Mouse (Mus musculus) forebrain, embryonic 16.5 days (tissue): ENCODE measurements around the gene Cdk9. TPM values are rescaled to one million over a fixed set of nuclear protein-coding genes. Genes with fewer than 3 reads are reported as not detected.

Experiments used
- ATAC-seq: fragments of 200-750 bp; cut with Nextera tagmentation; 2 replicates; pipeline ENCODE4 v1.8.0; 2017; ENCODE audit warnings: mild to moderate bottlenecking, moderate library complexity
- H3K27ac ChIP-seq: fragments of 300-500 bp; sonication (generic); 2 replicates; pipeline ENCODE4 v1.5.1; 2014; ENCODE audit warnings: low read length, control low read depth
- H3K27me3 ChIP-seq: fragments of 300-500 bp; sonication (generic); replicated peaks from 2 replicates; pipeline ENCODE4 v1.6.1; 2014; ENCODE audit warnings: low read length; ENCODE audit not compliant: control insufficient read depth, insufficient read depth
- H3K36me3 ChIP-seq: fragments of 300-500 bp; sonication (generic); 2 replicates; pipeline ENCODE4 v1.6.1; 2014; ENCODE audit not compliant: control insufficient read depth, insufficient read depth
- H3K4me1 ChIP-seq: fragments of 300-500 bp; sonication (generic); replicated peaks from 2 replicates; pipeline ENCODE4 v1.6.1; 2014; ENCODE audit warnings: low read length; ENCODE audit not compliant: control insufficient read depth, insufficient read depth
- H3K4me2 ChIP-seq: fragments of 300-500 bp; sonication (generic); 2 replicates; pipeline ENCODE4 v1.6.1; 2014; ENCODE audit warnings: mild to moderate bottlenecking, low read length, control low read depth
- H3K4me3 ChIP-seq: fragments of 300-500 bp; sonication (generic); replicated peaks from 2 replicates; pipeline ENCODE4 v1.5.1; 2014; ENCODE audit warnings: mild to moderate bottlenecking, low read length, control low read depth
- H3K9ac ChIP-seq: fragments of 300-500 bp; sonication (generic); replicated peaks from 2 replicates; pipeline ENCODE4 v1.6.1; 2014; ENCODE audit warnings: low read depth, low read length, control low read depth
- H3K9me3 ChIP-seq: fragments of 300-500 bp; sonication (generic); 2 replicates; pipeline ENCODE4 v1.6.1; 2016; ENCODE audit warnings: low read length; ENCODE audit not compliant: control insufficient read depth
- WGBS: fragments of 180-500 bp; shearing (Covaris S2); extraction: QIAGEN DNeasy Blood & Tissue Kit; methylation state at CpG from one replicate; pipeline ENCODE4 v1.1.7; 2014; 5-methylcytosine and 5-hydroxymethylcytosine counted together
- polyA plus RNA-seq: library from polyadenylated mRNA; unstranded; fragments of >200 nt; fragmentation: Nextera tagmentation; extraction: Ambion mirVana; gene quantifications from 2 replicates; pipeline ENCODE4 v1.2.1, GENCODE M21; 2015

The Cdk9 gene
- polyA plus RNA-seq, 1 experiment from 2014 or later = 85.0 TPM

DNA sequence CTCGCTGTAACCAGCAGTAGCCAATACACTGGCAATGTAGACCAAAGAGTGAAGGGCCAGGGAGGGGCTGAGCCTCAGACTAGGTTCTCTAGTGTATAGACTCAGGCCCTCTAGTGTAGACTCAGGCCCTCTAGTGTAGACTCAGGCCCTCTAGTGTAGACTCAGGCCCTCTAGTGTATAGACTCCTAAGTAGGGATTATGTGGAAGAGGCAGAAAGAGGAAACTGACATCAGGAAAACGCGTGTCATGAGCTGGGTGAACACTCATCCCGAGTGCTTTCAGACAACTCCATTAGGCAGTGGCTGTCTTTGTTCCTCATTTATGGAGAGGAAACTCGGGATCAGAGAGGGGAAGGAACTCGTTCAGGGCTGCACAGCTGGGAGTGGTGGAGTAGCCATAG, 24.1 kb upstream of the Cdk9 start:
- Histone ChIP-seq H3K9me3 (no peaks in the 10 kb centered on the region), H3K4me2 (no peak overlapping the region), H3K27ac (no peak overlapping the region), H3K36me3 (no peaks in the 10 kb centered on the region), H3K9ac (no peak overlapping the region), H3K4me1 (peaks cover 11% of the 10 kb centered on the region), H3K27me3 (no peaks in the 10 kb centered on the region), H3K4me3 (no peak overlapping the region)
- no peak for ATAC-seq
- 54% methylated on average over 6 of the region's 6 CpGs for WGBS

DNA sequence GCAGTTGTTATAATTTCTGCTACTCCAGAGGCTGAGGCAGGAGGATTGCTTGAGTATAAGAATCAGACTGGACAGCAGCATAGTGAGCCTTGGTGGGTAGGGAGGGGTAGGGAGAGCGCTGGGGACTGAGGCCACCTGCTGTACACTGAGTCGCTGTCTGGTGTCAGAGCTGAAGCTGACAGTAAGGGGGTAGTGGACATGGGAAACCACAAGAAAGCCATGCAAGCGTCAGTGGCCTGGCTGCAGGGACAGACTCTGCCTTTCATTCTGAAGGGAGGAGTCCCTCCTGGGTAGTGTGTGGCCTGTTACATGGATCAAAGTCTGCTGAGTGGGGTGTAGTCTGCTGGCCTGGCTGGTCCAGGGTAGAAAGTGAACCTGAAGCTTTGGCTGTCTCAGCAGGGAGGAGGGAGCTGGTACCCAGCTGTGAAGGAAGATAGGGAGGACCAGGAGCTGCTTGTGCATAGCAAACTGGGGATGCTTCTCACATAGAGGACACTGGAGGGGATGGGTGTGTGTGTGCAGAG, 23.5 kb upstream of the Cdk9 start:
- Histone ChIP-seq H3K27ac (no peak overlapping the region), H3K9ac (no peak overlapping the region), H3K36me3 (no peaks in the 10 kb centered on the region), H3K9me3 (no peaks in the 10 kb centered on the region), H3K4me1 (peaks cover 8% of the 10 kb centered on the region), H3K27me3 (no peaks in the 10 kb centered on the region), H3K4me2 (no peak overlapping the region), H3K4me3 (no peak overlapping the region)
- WGBS = 43% methylated on average over 3 of the region's 3 CpGs
- no peak for ATAC-seq

DNA sequence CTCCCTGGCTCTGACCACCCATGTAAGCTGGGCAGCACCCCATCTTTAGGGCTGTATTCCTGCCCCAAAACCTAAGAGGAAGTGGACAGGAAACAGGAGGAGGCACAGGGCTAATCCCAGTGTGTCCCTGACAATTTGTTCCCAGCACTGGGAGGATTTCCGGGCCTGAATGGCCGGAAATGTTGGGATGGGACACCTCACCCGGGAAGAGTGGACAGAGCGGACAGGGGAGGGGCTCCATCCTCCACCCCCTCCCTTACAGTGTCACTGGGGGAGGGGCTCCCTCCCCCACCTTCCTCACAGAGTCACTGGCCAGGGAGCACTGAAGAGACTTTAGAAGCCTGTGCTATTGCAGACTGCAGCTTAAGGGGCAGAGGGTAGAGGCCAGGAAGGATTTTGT, 22.1 kb upstream of the Cdk9 start:
- no peak overlapping the region for H3K4me2 ChIP-seq
- H3K36me3 ChIP-seq = no peaks in the 10 kb centered on the region
- WGBS = 62% methylated on average over 4 of the region's 4 CpGs

DNA sequence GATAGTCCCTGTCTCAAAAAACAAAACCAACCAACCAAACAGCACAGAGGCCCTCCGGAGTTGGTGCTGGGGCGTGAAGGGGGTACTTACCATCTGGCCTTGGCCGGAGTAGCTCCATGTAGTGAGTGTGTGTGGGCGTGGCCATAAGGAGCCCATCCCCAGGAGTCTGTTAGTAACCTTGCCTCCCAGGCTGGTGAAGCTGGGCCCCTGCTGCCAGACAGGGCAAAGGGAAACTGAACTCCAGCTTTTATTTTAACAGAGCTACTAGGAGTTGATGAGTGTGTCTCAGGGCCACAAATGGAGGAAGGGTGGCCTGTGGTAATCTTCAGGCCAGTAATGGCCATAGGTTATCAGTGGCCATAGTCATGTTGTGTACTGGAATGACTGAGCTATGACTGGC, 21.6 kb upstream of the Cdk9 start:
- H3K27me3 ChIP-seq = no peaks in the 10 kb centered on the region
- WGBS = 54% methylated on average over 4 of the region's 4 CpGs
- H3K4me3 ChIP-seq = no peak overlapping the region
- no peak for ATAC-seq
- H3K4me2 ChIP-seq = no peak overlapping the region
- H3K9me3 ChIP-seq = no peaks in the 10 kb centered on the region
- H3K9ac ChIP-seq = no peak overlapping the region
- H3K36me3 ChIP-seq = no peaks in the 10 kb centered on the region
- no peak overlapping the region for H3K27ac ChIP-seq
- H3K4me1 ChIP-seq = no peaks in the 10 kb centered on the region

More for the DNA sequence above, 22.1 kb upstream of the Cdk9 start:
- no peaks in the 10 kb centered on the region for H3K9me3 ChIP-seq
- H3K4me3 ChIP-seq = no peak overlapping the region
- H3K9ac ChIP-seq = no peak overlapping the region
- ATAC-seq = no peak
- H3K27ac ChIP-seq = no peak overlapping the region
- H3K27me3 ChIP-seq = no peaks in the 10 kb centered on the region
- H3K4me1 ChIP-seq = no peaks in the 10 kb centered on the region

DNA sequence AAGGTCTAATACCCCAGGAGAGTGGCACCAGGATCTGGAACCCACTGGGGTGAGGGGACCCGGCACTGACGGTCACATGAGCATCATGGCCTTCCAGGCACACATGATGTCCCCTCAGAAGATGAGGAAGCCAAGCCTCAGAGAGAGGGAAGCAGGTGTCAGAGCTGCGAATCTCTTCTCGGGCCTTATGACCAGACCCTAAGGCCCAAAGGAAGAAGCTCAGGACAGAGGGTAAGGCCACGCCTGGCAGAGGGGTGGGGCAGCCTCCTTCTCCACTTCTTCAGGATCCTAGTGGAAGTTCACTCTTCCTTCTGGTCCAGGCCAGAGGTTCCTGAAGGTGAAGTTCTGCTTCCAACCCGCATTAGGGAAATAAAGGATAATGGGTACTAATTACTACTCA, 19.8 kb upstream of the Cdk9 start:
- Histone ChIP-seq H3K36me3 (no peaks in the 10 kb centered on the region), H3K27me3 (no peaks in the 10 kb centered on the region), H3K9ac (no peak overlapping the region), H3K27ac (no peak overlapping the region), H3K4me1 (no peaks in the 10 kb centered on the region; the same call in 1 of the 2 replicates), H3K9me3 (no peaks in the 10 kb centered on the region), H3K4me2 (no peak overlapping the region), H3K4me3 (no peak overlapping the region)
- WGBS = 63% methylated on average over 6 of the region's 6 CpGs
- ATAC-seq = no peak

DNA sequence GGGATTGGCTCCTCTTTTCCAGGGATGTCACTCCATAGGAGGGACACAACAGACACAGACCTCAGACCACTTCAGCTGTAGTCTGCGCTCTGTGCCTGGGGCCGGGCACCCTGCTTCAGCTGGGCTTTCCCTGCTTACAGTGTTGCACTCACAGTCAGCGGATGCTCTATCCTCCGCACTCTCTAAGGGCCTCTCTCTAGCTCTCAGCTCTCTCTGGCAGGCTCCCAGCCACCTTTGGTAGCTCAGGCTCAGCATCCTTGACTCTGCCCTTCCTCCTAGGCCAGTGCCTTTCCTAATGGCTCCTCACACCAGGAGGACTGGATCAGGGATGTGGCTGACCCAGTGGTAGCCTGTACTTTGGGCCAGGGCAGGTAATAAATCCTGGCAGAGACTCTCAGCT, 19.0 kb upstream of the Cdk9 start:
- WGBS = 74% methylated on average over 4 of the region's 4 CpGs
- H3K27ac ChIP-seq = no peak overlapping the region

DNA sequence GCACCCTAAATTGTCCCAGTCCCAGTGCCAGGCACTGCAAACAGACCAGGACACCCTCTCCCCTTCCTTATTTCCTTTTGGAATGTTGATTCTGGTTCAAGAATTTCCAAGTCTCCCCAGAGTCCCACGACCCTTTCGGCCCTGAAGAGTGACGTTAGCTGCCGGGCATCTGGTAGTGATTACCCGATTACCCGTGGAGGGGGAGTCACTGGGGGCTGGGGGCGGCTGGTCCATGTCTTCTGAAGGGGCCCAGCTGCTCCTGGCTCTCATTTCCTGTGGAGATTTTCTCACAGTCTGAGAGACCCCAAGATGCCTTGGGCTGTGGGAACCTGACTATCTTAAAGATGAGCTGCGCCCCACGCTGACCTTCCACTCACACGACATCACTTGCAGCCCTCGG, 18.0 kb upstream of the Cdk9 start:
- H3K27me3 ChIP-seq = no peaks in the 10 kb centered on the region
- H3K9me3 ChIP-seq = no peaks in the 10 kb centered on the region
- H3K4me1 ChIP-seq = peaks cover 7% of the 10 kb centered on the region
- H3K9ac ChIP-seq = no peak overlapping the region
- no peak overlapping the region for H3K4me3 ChIP-seq
- H3K27ac ChIP-seq = no peak overlapping the region
- no peak for ATAC-seq
- H3K36me3 ChIP-seq = no peaks in the 10 kb centered on the region
- WGBS = 66% methylated on average over 11 of the region's 11 CpGs
- H3K4me2 ChIP-seq = no peak overlapping the region

More for the DNA sequence above, 19.0 kb upstream of the Cdk9 start:
- Histone ChIP-seq H3K4me1 (peaks cover 7% of the 10 kb centered on the region), H3K4me2 (no peak overlapping the region), H3K4me3 (no peak overlapping the region), H3K9me3 (no peaks in the 10 kb centered on the region), H3K27me3 (no peaks in the 10 kb centered on the region), H3K36me3 (no peaks in the 10 kb centered on the region), H3K9ac (no peak overlapping the region)
- ATAC-seq = no peak

DNA sequence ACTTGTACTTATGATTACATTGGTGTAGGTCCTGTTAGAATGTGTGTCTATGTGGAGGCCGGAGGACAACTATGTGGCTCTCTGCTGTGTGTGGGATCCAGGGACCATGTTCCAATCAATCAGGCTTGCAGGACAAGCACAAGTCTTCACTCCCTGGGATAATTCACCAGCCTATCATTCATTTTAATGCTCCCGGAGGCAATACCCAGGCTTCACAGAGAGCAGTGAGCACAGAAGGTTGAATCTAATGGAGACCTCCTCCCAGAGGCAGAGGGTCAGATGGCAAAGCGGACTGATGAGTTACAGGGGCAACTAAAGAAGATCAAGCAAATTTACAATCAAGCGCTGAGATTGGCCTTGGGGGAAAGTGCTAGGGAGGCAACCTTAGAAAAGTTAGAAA, 16.7 kb upstream of the Cdk9 start:
- 86% methylated on average over 4 of the region's 4 CpGs for WGBS
- H3K9ac ChIP-seq = no peak overlapping the region
- no peak overlapping the region for H3K4me2 ChIP-seq

DNA sequence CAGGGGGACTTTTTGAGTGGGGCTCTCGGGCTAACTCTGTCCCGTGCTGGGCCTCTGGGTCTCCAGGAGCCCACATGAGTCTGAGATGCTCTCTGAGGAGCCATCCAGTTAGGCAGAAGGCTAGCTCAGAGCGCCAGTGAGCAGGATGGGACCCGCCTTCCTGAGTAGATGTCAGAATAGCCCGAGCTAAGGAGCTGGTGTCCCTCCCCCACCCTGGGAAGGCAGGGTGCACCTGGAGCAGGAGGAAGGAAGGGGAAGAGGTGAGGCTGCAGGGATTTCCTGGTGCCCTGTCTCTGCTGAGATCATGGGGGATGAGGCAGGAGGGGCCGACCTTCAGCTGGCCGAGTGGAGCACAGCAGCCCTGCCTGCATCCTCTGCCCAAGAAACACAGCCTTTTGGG, 15.6 kb upstream of the Cdk9 start:
- Histone ChIP-seq H3K36me3 (no peaks in the 10 kb centered on the region), H3K4me2 (no peak overlapping the region), H3K4me3 (no peak overlapping the region), H3K27ac (no peak overlapping the region), H3K9ac (no peak overlapping the region), H3K27me3 (no peaks in the 10 kb centered on the region), H3K4me1 (peaks cover 7% of the 10 kb centered on the region), H3K9me3 (no peaks in the 10 kb centered on the region)
- 56% methylated on average over 7 of the region's 7 CpGs for WGBS
- ATAC-seq = no peak

More for the DNA sequence above, 16.7 kb upstream of the Cdk9 start:
- Histone ChIP-seq H3K4me1 (peaks cover 7% of the 10 kb centered on the region), H3K9me3 (no peaks in the 10 kb centered on the region), H3K27ac (no peak overlapping the region), H3K36me3 (no peaks in the 10 kb centered on the region), H3K4me3 (no peak overlapping the region), H3K27me3 (no peaks in the 10 kb centered on the region)
- no peak for ATAC-seq

DNA sequence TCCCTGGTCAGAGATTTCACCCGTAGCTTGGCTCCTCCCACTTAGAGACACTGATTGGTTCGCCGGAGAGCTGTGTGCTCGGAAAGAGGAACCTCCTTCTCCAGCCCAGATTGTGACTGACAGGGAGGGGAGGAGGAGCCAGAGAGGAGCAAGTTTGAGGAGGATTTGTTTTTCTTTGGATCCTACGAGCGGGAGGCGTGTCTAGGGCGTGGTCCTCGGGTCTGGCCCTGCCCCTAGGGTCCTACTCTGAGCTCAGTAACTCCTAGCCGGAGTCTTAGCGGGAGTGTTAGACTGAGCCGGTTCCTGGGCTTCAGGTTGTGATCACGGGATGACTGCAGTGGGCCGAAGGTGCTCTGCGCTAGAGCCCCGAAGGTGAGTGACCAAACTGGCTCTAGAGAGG, 14.6 kb upstream of the Cdk9 start:
- WGBS = 1% methylated on average over 16 of the region's 16 CpGs
- no peaks in the 10 kb centered on the region for H3K27me3 ChIP-seq
- H3K36me3 ChIP-seq = no peaks in the 10 kb centered on the region
- H3K9ac ChIP-seq = peak overlapping the region; percentile 12; the same call in 1 of the 2 replicates
- peak overlapping the region; percentile 49 for H3K4me2 ChIP-seq
- peak overlapping the region; percentile 29 for H3K4me3 ChIP-seq
- no peak overlapping the region for H3K27ac ChIP-seq
- peak; percentile 99 for ATAC-seq
- H3K9me3 ChIP-seq = no peaks in the 10 kb centered on the region
- peaks cover 7% of the 10 kb centered on the region for H3K4me1 ChIP-seq
